Mouse (Mus musculus) forebrain, postnatal 0 days (tissue): ENCODE data around the gene Ubald2. TPM values are rescaled to one million over a fixed set of nuclear protein-coding genes. Genes with fewer than 3 reads are reported as not detected.
"Not testable (repeated sequence)": the region's sequence is repeated elsewhere in the genome, so short reads cannot be mapped to it uniquely, and the experiment has no call there.

Experiments
- ATAC-seq: fragments of 200-750 bp; cut with Nextera tagmentation; 2 replicates; pipeline ENCODE4 v1.8.0; 2017; ENCODE audit warnings: mild to moderate bottlenecking, moderate library complexity
- DNase-seq: peaks from one replicate; pipeline ENCODE4 v3.0.0-alpha.2; 2015
- H3K27ac ChIP-seq: fragments of 300-500 bp; sonication (generic); 2 replicates; pipeline ENCODE4 v1.5.1; 2014; ENCODE audit warnings: low read depth, mild to moderate bottlenecking, antibody characterized with exemption, low read length, moderate library complexity, mixed read lengths
- H3K27me3 ChIP-seq: fragments of 300-500 bp; sonication (generic); 2 replicates; pipeline ENCODE4 v1.6.1; 2014; ENCODE audit warnings: mild to moderate bottlenecking, low read length, mixed read lengths; ENCODE audit not compliant: insufficient read depth
- H3K36me3 ChIP-seq: fragments of 300-500 bp; sonication (generic); 2 replicates; pipeline ENCODE4 v1.6.1; 2014; ENCODE audit warnings: mild to moderate bottlenecking, moderate library complexity; ENCODE audit not compliant: insufficient read depth
- H3K4me1 ChIP-seq: fragments of 300-500 bp; sonication (generic); 2 replicates; pipeline ENCODE4 v1.6.1; 2014; ENCODE audit warnings: antibody characterized with exemption; ENCODE audit not compliant: insufficient read depth
- H3K4me2 ChIP-seq: fragments of 300-500 bp; sonication (generic); 2 replicates; pipeline ENCODE4 v1.6.1; 2014; ENCODE audit warnings: low read depth, mild to moderate bottlenecking, moderate library complexity
- H3K4me3 ChIP-seq: fragments of 300-500 bp; sonication (generic); 2 replicates; pipeline ENCODE4 v1.5.1; 2014; ENCODE audit warnings: low read depth, low read length, mixed read lengths
- H3K9ac ChIP-seq: fragments of 300-500 bp; sonication (generic); 2 replicates; pipeline ENCODE4 v1.6.1; 2014; ENCODE audit warnings: mild to moderate bottlenecking
- H3K9me3 ChIP-seq: fragments of 300-500 bp; sonication (generic); 2 replicates; pipeline ENCODE4 v1.6.1; 2016; ENCODE audit warnings: low read length
- CTCF ChIP-seq: sonication (generic); IDR thresholded peaks from 2 replicates; pipeline ENCODE4 v1.5.1; 2016; ENCODE audit warnings: antibody characterized with exemption, control low read depth, low read depth
- WGBS: fragments of 180-500 bp; shearing (Covaris S2); extraction: QIAGEN DNeasy Blood & Tissue Kit; methylation state at CpG from one replicate; pipeline ENCODE4 v1.1.7; 2014; 5-methylcytosine and 5-hydroxymethylcytosine counted together
- polyA plus RNA-seq: library from polyadenylated mRNA; unstranded; fragments of >200 nt; fragmentation: Nextera tagmentation; extraction: Ambion mirVana; gene quantifications from 2 replicates; pipeline ENCODE4 v1.2.1, GENCODE M21; 2015
- total RNA-seq: library from RNA; depleted of rRNA; stranded (reverse); fragments of >200 nt; gene quantifications from 2 replicates; pipeline ENCODE4 v1.2.3, GENCODE M21; 2014

The Ubald2 gene
- total and polyA plus RNA-seq, 2 experiments from 2014 or later, result 50.6 to 88.0 TPM

DNA sequence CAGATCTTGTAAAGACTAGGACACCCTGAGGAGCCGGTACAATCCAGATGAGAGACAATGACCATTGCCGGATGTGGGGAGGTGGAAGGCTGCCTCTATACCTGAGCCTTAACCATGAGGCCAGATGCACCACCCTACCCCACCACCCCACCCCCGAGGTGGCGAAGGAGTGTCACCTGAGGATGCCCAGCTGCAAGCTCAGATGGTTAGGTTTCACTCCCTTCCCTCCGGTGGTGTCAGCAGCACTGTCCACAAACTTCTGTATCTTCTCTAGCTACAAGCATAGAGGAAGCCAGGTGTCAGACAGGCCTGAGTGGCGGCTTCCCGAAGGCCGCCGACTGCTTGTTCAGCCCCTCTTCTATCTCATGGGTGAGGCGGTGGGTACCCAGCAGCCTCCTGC, 20.0 kb downstream of the Ubald2 start:
- H3K36me3 ChIP-seq, result no peaks in the 10 kb centered on the region
- no peak overlapping the region for H3K4me3 ChIP-seq
- no peaks in the 10 kb centered on the region for H3K4me1 ChIP-seq
- ATAC-seq, result no peak
- 94% methylated on average over 10 of the region's 10 CpGs for WGBS
- no peak overlapping the region for H3K9ac ChIP-seq
- peaks cover 10% of the 10 kb centered on the region; the same call in 1 of the 2 replicates for H3K9me3 ChIP-seq
- no peak for DNase-seq
- TF ChIP-seq CTCF, result no peak
- no peak overlapping the region for H3K4me2 ChIP-seq
- H3K27me3 ChIP-seq, result no peaks in the 10 kb centered on the region
- no peak overlapping the region for H3K27ac ChIP-seq

DNA sequence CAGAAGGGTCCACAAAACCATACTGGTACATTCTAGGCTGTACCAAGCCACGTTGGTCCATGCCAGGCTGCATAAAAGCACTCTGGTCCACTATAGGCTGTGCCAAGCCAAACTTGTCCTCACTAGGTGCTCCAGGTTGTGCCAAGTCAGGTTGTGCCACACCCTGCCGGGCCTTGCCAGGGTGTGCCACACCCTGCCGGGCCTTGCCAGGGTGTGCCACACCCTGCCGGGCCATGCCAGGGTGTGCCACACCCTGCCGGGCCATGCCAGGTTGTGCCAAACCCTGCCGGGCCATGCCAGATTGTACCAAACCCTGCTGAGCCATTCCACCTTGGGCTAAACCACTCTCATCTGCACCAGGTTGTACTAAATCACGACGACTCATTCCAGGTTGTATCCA, 22.3 kb downstream of the Ubald2 start:
- DNase-seq (no peak), ATAC-seq (no peak)
- Histone ChIP-seq H3K27ac (no peak overlapping the region), H3K9me3 (no peaks in the 10 kb centered on the region), H3K4me2 (no peak overlapping the region), H3K27me3 (no peaks in the 10 kb centered on the region), H3K36me3 (no peaks in the 10 kb centered on the region), H3K4me1 (no peaks in the 10 kb centered on the region), H3K4me3 (no peak overlapping the region), H3K9ac (no peak overlapping the region)
- TF ChIP-seq CTCF, result no peak
- WGBS, result 86% methylated on average over 8 of the region's 8 CpGs

DNA sequence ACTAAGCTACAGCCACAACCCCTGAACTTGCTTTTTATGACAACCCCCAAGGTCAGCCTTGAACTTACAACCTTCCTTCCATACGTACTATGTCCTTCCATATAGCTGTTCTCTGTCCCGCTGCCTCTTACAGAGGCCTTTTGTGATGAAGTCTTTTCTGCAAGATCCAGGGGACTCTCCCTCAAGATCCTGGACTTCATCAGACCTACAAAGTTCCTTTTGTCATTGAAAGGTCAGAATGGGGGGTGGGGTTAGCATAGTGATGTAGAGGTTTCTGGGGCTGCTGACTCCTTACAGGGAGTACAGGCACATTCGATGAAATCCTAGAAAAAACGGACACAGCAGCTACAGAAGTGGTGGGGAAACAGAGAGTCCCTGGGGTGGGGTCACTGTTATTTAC, 25.9 kb downstream of the Ubald2 start:
- 57% methylated on average over 4 of the region's 4 CpGs for WGBS

GRCm38 (mm10) chr11:116463338-116463737, 29.4 kb downstream of the Ubald2 start:
- no peaks in the 10 kb centered on the region for H3K36me3 ChIP-seq
- no peak overlapping the region for H3K27ac ChIP-seq
- no peak overlapping the region for H3K4me3 ChIP-seq
- no peaks in the 10 kb centered on the region for H3K4me1 ChIP-seq
- H3K4me2 ChIP-seq, result no peak overlapping the region
- ATAC-seq, result no peak
- no peaks in the 10 kb centered on the region for H3K9me3 ChIP-seq
- H3K27me3 ChIP-seq, result no peaks in the 10 kb centered on the region
- H3K9ac ChIP-seq, result no peak overlapping the region
- no peak for TF ChIP-seq CTCF
- no peak for DNase-seq
- WGBS, result 61% methylated on average over 5 of the region's 5 CpGs

More for the DNA sequence above, 25.9 kb downstream of the Ubald2 start:
- Histone ChIP-seq H3K9ac (no peak overlapping the region), H3K4me3 (no peak overlapping the region), H3K36me3 (no peaks in the 10 kb centered on the region), H3K9me3 (no peaks in the 10 kb centered on the region), H3K27ac (no peak overlapping the region), H3K27me3 (no peaks in the 10 kb centered on the region), H3K4me2 (no peak overlapping the region), H3K4me1 (no peaks in the 10 kb centered on the region)
- TF ChIP-seq CTCF, result no peak
- DNase-seq, result no peak
- ATAC-seq, result no peak

DNA sequence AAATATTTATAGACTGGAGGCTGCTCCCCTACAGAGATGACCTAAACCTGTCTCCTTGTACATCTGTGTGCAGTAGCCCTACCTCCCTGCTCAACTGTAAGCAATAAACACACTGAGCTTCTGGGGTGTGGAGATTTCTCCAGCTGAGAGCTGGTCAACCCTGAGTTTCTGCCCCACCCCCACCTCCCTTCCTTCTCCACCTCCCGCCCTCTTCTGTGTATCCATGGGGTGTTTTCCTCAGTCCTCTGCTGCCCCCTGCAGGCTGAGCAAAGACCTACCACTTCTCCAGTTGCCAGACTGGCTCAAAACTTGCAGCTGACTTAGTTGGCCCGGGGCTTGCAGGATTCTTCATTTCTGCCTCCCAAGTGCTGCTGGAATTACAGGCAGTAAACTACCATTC, 29.9 kb downstream of the Ubald2 start:
- peak; percentile 58; the same call in 1 of the 2 replicates for ATAC-seq
- 16% methylated on average over 2 of the region's 2 CpGs for WGBS
- peak; percentile 77 for TF ChIP-seq CTCF
- no peak overlapping the region for H3K4me3 ChIP-seq
- H3K36me3 ChIP-seq, result no peaks in the 10 kb centered on the region
- peak; percentile 68 for DNase-seq
- no peaks in the 10 kb centered on the region for H3K9me3 ChIP-seq
- H3K27ac ChIP-seq, result no peak overlapping the region
- no peak overlapping the region for H3K9ac ChIP-seq
- no peaks in the 10 kb centered on the region for H3K4me1 ChIP-seq
- no peak overlapping the region for H3K4me2 ChIP-seq
- no peaks in the 10 kb centered on the region for H3K27me3 ChIP-seq

GRCm38 (mm10) chr11:116466141-116466540, 32.2 kb downstream of the Ubald2 start, which contains the start of gene Qrich2:
Gene Qrich2 (minus strand): TSS chr11:116466241.
- H3K9ac ChIP-seq, result no peak within 1 kb of the TSS
- no peaks in the 10 kb centered on the region for H3K9me3 ChIP-seq
- peaks cover 14% of the 10 kb centered on the region for H3K36me3 ChIP-seq
- H3K27me3 ChIP-seq, result no peaks in the 10 kb centered on the region
- no peak within 1 kb of the TSS for H3K4me2 ChIP-seq
- 65% methylated on average over 20 of the region's 20 CpGs for WGBS
- no peak for ATAC-seq
- TF ChIP-seq CTCF, result no peak
- DNase-seq, result no peak
- H3K27ac ChIP-seq, result no peak within 1 kb of the TSS
- H3K4me3 ChIP-seq, result no peak within 1 kb of the TSS
- H3K4me1 ChIP-seq, result no peaks in the 10 kb centered on the region

DNA sequence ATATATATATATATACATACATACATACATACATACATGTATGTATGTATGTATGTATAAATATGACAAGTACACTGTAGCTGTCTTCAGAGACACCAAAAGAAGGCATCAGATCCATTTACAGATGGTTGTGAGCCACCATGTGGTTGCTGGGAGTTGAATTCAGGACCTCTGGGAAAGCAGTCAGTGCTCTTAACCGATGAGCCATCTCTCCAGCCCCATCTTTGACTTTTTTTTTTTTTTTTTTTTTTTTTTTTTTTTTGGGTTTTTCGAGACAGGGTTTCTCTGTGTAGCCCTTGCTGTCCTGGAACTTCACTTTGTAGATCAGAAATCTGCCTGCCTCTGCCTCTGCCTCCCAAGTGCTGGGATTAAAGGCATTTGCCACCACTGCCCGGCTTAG, 34.4 kb downstream of the Ubald2 start:
- H3K4me2 ChIP-seq, H3K27me3 ChIP-seq, H3K27ac ChIP-seq, H3K4me3 ChIP-seq, H3K9me3 ChIP-seq, DNase-seq, ATAC-seq, H3K9ac ChIP-seq, H3K4me1 ChIP-seq: not testable (repeated sequence)
- 78% methylated on average over 3 of the region's 3 CpGs for WGBS
- peaks cover 35% of the 10 kb centered on the region for H3K36me3 ChIP-seq

GRCm38 (mm10) chr11:116470249-116470648, 36.4 kb downstream of the Ubald2 start:
- ATAC-seq (no peak), DNase-seq (no peak)
- Histone ChIP-seq H3K9me3 (no peaks in the 10 kb centered on the region), H3K27me3 (no peaks in the 10 kb centered on the region), H3K4me1 (no peaks in the 10 kb centered on the region), H3K4me3 (no peak overlapping the region), H3K27ac (no peak overlapping the region), H3K4me2 (no peak overlapping the region), H3K36me3 (peaks cover 51% of the 10 kb centered on the region), H3K9ac (no peak overlapping the region)
- TF ChIP-seq CTCF, result no peak
- 69% methylated on average over 3 of the region's 3 CpGs for WGBS
